Mouse (Mus musculus) urinary bladder, postnatal 10 days (tissue): ENCODE measurements at regions not wholly inside any gene's neighbourhood (a gene's known extent, or its start where the extent isn't known, plus 50 kb on each side); places are given as distances from the start of the nearest gene placed in this dataset.

Experiments
- DNase-seq: peaks from one replicate; pipeline ENCODE4 v3.0.0; 2022; ENCODE audit warnings: low spot score

DNA sequence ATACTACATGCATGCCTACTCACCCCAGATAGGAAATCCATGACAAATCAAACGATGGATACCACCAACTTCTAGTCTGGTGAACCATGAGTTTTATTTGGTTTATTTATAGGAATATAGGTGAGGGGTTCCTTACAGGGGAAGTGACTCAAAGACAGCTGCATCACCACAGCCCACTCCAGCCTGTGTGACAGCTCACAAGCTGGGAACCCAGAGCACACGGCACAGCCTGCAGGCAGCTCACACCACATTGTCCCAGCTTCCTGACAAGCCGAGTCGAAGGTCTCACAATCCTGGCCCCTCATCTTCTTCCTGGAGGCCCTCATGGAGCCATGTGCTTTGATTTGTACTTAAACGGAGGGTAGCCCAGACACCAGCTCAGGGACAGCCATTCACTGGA, 214.7 kb downstream of the Cog6 start:
- no peak for DNase-seq

DNA sequence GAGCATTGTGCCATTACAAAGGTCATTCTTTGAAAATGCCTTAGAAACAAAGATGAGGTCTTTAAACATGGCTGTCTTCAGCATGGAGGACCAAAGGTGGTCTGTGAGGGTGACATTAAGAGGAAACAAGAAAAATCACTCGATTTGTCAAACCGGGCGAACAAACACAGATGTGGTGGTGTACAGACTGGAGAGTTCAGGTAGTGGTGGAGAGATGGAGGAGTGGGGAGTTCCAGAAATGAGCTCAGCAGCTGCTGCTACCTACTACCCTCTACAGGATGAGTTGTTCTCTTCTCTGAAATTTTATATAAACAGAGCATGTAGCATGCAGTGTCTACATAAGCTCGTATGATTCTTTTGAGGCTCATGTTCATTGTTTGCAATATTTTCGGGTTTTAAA, 215.6 kb downstream of the Cog6 start:
- no peak for DNase-seq

DNA sequence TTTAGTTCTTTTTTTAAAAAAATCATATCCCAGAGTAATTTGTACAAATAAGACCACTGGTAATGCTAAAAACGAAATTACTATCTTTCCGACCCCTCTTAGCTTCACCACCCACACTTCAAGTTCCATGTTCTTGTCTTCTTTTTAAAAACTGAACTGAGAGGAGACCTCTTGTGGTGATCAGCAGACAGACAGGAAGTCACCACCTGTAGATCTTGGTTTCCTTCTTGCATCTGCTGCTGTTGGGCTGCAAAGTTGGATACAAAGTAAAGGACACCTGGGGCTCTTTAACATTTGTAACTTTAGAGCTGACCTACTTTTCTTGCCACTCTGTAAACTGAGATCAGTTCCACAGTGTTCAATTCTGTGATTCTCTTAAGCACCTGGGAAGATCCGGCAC, 216.4 kb downstream of the Cog6 start:
- DNase-seq = no peak

DNA sequence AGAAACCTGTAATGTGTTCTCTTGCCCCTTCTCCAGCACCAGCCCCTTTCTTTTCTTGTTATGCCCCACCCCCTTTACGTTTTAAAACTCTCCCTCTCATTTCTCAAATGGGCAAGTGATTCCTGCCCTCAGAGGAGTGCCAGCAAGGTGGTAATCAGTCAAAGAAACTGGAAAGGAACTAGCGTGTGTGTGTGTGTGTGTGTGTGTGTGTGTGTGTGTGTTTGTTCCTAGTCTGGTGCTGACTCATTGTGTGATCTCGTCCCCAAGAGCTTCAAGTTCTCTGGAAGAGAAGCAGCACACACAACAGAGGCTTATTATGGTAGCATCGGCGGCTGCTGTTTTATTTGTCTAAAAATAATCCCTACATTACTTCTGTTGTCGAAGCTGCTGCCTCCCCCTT, 219.2 kb downstream of the Cog6 start:
- DNase-seq = no peak

DNA sequence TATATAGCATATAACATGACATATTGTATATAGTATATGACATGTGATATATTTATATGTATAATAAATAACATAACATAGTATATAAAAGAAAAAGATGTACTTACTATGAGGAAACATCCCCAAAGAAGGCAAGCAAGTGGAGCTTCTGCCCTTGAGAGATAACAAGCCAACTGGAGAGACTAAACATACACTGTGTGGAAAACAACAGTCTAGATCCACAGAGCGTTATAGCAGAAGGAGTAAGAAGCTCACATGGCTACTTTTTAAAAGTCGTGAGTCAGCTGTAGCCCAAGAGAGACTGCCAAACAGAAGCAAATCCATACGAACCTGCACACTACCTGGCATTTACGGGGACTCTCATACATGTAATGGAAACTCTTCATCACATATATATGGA, 219.9 kb downstream of the Cog6 start:
- no peak for DNase-seq

DNA sequence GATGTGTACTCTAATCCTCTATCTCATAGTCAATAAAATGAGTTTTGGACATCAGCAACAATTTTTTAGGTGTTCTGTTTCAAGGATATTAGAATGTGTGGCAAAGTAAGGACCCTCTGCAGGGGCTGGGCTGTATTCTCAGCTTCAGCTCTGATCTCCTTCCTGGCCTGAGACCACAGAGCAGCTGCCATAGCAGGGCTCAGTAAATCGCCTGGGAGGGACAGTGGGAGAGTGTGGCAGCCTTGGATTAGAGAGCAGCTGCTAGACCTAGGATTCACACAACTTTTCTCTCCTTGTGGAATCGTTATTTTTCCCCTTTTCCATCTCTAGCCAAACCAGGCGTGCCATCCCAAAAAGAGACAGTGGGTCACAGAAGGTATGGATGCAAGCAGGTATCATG, 222.8 kb downstream of the Cog6 start:
- DNase-seq = no peak

DNA sequence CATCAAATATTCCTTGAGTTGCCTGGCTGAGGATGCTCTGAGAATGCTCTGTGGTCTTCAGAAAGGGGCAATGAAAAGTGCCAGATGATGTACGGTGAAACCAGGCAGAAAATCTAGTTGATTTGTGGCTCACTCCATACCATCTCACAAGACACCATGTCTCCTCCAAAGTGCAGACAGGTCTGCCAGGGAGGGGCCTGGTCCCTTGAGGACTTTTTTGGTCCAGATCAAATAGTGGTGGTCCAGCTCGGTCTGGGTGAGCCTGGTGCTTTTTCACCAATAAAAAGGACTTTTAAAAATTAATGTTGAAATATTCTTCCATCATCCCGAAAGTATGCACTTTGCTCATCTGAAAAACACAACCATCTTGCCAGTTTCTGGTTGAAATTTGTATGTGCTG, 224.2 kb downstream of the Cog6 start:
- no peak for DNase-seq

DNA sequence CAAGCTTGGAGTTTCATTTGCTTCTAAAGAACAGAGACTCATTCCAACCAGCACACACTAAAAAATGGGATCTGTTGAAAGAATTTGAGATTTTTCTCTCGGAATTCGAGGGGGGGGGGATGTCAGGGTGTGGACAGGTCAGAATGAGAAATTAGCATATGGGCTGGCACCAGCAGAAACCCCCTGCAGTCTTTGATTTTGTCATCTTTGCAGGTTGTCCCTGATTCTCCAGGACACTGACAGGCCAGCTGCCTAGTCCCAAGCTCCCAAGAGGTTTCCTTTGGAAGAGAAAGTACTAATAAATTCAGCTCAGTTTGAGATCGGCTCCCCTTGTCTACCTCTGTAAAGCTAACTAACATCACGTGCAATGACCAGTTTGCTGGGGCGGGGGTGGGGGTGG, 224.9 kb downstream of the Cog6 start:
- no peak for DNase-seq

DNA sequence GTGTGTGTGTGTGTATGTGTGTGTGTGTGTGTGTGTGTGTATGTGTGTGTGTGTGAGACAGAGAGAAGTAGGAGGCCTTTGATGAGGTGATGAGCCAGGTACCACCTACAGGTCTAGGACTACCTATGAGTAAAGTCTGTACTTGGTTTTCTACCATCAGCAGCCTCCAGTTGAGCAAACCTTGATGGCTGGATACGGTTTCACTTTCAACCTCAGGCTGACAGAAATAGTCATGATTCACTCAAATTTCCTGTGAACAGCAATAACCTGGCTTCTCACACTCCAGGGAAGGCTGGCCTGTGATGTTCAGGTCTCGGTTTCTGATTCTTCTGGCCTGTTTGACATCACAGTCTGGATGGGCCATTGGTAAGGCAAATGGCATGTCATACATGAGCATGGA, 226.1 kb downstream of the Cog6 start:
- DNase-seq = no peak

DNA sequence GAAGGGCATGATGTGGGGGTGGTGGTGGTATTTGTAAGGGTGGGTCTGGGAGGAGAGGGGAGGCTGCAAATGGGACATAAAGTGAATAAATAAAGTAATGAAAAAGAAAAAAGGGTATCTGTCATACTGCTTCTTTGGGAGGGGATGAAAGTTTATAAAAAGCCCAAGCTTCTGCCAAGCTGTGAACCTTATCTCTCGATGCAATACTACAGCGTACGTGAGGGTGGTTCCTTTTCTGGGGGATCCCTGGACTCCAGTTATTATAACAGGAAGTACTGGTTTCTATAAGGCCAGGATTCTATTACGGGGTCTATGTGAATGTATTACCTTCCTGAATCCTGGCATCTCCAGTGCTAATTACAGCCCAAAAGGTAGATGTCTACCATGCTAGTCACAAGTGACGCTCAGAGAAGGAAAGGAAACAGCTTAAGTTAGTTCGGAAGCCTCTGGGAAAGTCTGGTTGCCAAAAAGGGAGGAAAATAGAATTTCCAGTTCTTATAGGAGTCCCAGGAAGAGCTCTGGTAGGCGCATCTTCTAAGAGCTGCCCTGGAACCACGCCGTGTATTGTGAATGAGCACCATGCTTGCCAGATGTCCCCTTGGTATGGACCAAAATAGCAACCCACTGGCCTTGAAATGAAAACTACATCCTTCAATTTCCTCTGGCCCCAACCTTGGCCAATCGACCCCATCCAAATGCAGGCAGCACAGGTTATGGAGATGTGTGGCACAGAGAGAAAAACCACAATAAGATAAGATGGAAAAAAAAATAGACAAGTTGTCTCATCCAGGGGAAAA, 228.9 kb downstream of the Cog6 start:
- DNase-seq = no peak

DNA sequence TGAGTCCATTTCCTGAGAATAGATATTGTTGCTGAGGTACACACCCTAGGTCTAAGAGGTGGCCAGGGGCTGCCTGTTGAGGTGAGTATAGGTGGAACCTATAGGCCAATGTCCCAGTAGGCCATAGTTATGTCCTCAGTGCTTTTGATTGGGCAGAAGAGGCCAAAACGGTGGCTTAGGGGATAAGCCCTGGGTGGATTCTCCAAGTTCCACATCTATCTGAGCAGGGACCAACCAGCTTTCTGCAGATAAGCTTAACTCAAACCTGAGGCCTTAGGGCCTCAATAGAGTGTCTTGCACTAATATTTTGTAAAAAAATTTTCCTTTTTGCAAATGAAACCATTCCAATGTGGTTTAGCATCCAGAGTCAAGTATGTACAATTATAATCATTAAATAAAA, 231.4 kb downstream of the Cog6 start:
- no peak for DNase-seq

DNA sequence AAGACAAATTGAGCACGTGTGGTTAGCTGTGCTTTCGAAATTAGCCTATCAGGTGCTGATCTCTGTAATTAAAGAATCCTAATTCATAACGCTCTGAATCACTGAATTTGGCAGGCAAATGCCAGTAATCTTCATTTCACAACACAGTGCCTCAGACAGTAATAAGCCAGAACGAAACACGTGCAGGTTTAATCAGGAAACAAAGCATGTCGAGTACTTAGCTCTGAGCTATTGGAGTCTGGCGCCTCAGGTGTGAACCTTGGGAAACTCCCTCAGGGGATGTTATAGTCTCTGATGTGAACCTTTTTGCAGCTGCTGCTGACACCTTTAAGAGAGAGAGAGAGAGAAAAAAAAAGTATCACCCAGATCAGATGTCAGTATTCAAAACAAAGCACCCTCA, 232.6 kb downstream of the Cog6 start:
- no peak for DNase-seq

DNA sequence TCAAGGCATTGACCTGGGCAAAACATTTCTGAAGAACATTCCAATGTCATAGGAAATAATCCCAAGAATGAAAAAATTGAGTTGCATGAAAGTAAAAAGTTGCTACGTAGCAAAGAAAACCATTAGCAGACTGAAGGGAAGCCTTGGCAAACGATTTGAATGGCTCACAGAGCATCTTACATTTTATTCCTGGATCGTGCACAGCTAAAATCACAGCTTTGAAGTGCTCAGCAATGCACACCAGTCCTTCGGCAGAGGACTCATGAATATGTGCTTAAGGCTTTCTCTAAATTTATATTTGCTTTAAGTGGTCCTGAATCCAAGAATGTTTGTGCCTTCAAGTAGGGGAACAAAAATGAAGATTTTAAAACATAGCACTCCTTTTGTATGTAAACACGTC, 234.5 kb downstream of the Cog6 start:
- no peak for DNase-seq

DNA sequence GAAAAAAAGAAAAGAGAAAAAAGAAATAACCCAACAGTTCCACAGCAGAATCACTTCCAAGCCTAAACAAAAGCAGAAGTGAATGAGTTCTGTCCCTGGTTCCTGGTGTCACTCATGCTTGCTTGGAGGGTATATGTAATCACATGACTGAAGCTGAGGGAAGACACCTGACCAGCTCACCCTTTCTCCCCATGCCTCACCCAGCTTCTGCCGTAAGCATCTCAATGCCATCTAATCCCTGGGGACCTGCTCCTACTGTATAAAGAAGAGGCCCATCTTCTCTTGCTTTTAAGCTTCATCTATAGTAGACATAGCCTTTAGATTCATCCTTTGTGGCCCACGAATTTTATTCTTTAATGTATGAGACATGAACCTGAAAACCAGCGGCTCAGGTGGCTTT, 235.5 kb downstream of the Cog6 start:
- no peak for DNase-seq

DNA sequence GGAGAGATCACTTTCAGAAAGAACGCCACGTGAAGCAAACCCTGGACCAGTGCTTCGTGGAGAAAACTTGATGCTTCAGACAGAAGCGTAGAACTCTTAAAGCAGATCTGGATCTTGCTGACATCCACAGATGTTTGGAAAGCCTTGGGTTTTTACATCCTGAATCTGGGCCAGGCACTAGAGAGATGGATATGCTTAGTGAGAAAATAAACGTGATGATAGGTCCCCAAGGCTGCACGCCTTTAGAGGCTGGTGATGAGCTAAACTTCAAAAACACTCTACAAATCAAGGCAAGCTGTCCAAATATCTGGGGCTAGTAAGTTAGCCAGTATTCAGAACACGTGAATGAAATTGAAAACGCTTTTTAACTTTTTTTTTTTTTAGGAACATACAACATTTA, 236.7 kb downstream of the Cog6 start:
- no peak for DNase-seq

DNA sequence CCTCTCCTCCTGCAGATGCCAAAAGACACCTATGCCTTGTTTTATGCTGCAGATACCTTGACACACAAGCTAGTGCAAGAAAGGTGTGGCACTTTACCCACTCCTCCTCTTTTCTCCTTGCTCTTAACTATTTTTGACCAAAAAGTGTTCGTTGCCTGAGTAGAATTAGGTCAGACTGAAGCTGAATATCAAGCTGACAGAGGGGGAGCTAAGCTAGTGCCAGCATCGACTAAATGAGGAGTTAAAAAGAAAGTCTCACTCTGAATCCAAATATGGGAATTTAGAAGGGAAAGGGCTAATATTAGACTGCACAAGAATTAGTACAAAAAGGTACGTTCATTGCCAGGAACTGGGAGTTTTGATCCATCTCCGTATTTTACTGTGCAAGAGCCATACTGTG, 241.2 kb downstream of the Cog6 start:
- DNase-seq = no peak

DNA sequence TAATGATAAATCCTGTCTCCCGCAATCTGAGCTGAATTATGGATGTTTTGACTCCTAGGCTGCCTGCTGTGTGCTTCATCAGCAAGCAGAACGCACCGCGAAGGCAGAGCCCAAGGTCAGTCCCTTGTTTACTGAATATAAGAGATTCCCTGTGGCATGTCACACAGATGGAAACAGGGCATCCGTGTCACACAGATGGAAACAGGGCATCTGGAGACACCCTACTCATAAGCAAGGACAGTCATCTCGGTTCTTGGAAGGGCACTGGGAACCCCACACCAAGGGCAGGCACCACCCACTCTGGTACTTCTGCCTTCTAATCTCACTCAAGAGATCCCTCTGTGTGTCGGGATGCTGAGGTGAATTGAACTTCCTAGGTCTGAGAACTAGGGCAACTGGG, 241.9 kb downstream of the Cog6 start:
- DNase-seq = no peak

DNA sequence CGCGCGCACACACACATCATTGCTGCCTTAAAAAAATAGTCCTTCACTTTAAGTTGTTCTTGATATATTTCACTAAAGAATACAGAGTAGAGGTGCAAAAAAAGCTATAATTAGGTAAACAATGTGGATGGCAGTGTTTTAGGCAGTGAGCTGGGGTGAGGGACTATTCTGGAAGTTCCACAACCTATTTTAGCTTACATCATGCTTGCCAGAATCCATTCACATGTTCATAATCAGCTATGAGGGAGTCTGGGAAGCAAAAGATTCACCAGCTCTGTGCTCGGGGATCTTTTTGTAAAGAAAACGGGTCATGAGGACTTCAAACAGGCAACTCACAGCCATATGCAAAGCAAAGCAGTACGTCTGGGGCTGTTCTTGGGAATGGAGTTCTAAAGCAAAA, 242.3 kb downstream of the Cog6 start:
- DNase-seq = no peak

DNA sequence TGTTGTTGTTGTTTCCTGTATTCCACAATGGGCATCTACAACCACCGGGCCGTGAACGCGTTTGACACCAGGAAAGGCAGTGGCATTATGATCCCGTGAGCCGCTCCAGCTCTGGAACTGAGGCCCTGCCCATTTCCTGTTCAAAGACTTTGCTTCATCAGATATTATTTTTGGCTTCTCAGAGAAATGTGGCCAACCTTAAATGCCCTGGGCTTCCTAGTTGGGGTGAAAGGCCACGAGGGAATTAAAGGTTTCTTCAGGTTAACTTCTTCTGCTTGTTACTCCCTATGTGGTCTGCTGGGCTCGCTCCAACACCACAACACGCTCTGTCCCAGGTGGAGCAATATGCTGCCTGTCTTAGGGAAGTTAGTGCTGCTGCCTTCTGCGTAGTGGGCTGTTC, 249.8 kb downstream of the Cog6 start:
- DNase-seq = no peak

DNA sequence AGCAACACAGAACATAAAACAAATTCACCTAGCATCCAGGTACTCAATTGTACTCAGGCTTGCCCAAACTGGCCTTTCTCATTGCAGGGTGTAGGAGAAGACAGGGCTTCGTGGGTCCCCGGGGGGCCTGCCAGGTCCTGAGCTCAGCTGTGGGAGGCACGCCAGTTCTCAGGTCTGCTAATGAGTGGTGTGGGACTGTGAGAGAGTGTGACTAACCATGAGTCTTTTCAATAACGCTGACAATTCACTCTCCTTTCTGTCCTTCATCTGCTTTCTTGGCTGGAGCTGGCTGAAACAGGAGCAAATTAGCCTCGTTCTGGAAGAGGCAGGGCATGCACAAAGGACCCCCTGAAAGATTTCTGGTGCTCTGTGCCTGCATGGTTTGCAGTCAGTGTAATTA, 250.2 kb downstream of the Cog6 start:
- DNase-seq = no peak

DNA sequence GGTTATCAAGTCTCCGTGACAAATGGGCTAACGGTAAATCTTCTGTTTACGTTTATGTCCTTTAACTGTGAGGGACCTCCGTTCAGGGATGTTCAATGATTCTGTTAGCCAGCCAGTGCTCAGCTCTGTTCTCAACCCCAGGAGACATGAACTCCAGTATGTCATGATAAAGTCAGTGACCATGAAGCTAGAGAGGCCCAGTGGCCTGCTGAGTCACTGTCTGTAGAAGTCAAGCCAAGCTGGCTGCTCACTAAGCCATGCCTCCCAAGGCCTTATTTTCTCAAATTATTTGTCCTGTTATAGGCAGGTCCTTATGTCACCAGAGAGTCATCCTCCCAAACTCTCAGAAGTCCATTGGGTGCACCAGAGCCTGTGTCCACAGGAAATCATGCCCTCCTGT, 252.9 kb downstream of the Cog6 start:
- no peak for DNase-seq

DNA sequence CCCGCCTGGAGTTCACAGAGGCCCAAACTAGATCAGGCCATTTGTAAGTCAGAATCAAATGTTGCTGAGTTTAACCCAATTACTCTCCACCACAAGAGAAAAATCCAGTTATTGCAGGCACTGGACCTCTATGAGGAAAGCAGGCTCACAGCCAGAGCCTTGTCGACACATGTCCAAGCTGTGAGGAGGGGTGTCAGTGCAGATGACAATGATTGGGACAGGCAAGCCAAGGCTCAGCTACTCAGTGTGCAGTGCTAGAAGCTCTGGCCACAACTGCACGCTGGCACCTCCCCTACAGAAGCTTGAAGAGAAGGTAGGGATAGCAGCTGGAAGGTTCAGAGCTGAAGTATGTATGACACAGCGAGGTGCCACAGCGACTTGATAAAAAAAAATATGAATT, 253.4 kb downstream of the Cog6 start:
- no peak for DNase-seq

DNA sequence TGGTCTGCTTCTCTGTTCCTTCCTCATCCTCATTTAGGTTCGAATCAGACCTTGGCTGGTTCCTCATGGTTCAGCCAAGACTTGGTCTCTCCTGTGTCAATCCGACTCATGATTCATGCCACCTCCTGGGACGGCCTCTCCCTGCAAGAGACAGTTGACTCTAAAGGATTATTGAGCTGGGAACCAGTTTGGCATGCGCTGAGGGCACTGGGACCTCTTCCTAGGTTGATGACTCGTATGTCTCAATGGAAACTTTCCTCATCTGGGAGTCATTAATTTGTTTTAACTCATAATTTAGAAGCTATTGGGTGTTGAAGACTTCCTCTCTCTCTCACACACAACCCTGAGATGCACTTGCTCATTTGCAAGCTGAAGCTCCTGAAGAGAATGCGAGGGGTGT, 254.5 kb downstream of the Cog6 start:
- DNase-seq = no peak

DNA sequence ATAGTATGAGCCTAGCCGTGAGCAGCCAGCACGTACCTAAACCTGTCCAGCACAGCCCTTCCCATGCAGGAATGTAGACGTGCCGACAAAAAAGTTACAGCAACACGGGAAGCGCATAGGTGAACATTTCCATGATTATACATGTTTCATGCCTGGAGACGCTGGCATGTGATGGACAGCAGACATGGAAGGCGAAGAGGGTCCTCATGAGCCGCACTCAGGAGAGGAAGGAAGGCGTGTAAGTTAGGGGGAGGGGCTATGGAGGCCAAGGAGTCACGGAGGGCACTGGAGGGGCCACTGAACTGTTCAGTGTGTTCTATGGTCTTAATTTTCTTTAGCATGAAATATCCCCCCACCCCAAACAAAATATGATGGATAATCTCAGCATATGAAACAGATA, 257.2 kb downstream of the Cog6 start:
- DNase-seq = no peak

DNA sequence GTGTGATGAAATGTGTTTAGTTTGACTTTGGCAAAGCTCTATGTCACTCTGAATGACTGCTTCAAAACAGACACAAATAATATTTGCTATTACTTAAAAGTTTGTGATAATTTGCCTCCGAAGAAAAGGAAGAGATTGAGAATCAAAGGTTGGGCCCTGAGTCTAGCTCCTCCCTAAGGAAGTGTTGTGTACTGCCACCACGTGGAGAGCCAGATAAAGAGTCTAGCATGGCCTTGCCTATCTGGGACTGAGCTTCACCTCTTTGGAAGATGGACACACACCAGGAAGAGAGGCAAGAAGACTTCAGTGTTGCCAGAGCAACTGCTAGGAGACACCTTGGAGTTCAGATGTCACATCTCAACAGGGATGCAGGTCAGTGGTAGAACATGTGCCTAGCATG, 258.5 kb downstream of the Cog6 start:
- DNase-seq = no peak
